Mouse (Mus musculus): ENCODE results near the gene Tnrc18. TPM values are rescaled to one million over a fixed set of nuclear protein-coding genes. Genes with fewer than 3 reads are reported as not detected.
A peak's percentile ranks its signal among the peaks of the same experiment; 100 is the strongest.

Gene Tnrc18
- polyA plus RNA-seq, 1 experiment from 2014 or later, result 8.9 TPM

- peak overlapping the region; percentile 63 for H3K4me3 ChIP-seq
- H3K4me2 ChIP-seq, result peak overlapping the region; percentile 79
- no peak for ATAC-seq
- H3K4me1 ChIP-seq, result peaks cover 71% of the 10 kb centered on the region
- H3K36me3 ChIP-seq, result no peaks in the 10 kb centered on the region
- peak overlapping the region; percentile 75 for H3K9ac ChIP-seq
- H3K27ac ChIP-seq, result 0 out of 2 replicates have a peak overlapping the region, but pooled peaks have one; percentile 8
- H3K9me3 ChIP-seq (replicated peaks), result no peaks in the 10 kb centered on the region
- 6% methylated on average over 23 of the region's 23 CpGs for WGBS (ENCODE audit: insufficient replicate concordance)
- H3K27me3 ChIP-seq (replicated peaks), result peaks cover 98% of the 10 kb centered on the region
Measured at GRCm38 (mm10) chr5:142813722-142814111, 3.7 kb downstream of the Tnrc18 start.

- Histone ChIP-seq H3K36me3 (no peaks in the 10 kb centered on the region), H3K9ac (peak overlapping the region; percentile 75), H3K27me3 (replicated peaks) (peaks cover 92% of the 10 kb centered on the region), H3K4me2 (peak overlapping the region; percentile 79), H3K9me3 (replicated peaks) (no peaks in the 10 kb centered on the region), H3K4me1 (peaks cover 66% of the 10 kb centered on the region), H3K4me3 (peak overlapping the region; percentile 63), H3K27ac (0 out of 2 replicates have a peak overlapping the region, but pooled peaks have one; percentile 8)
- ATAC-seq, result no peak
- 19% methylated on average over 18 of the region's 18 CpGs for WGBS (ENCODE audit: insufficient replicate concordance)
Measured at GRCm38 (mm10) chr5:142812976-142813721, 4.3 kb downstream of the Tnrc18 start.

- no peak for ATAC-seq
- WGBS (ENCODE audit: insufficient replicate concordance), result 40% methylated on average over 8 of the region's 8 CpGs
Measured at GRCm38 (mm10) chr5:142812621-142812975, 4.9 kb downstream of the Tnrc18 start.

GRCm38 (mm10) chr5:142811870-142812443, 5.5 kb downstream of the Tnrc18 start:
- Histone ChIP-seq H3K27me3 (replicated peaks) (peaks cover 80% of the 10 kb centered on the region), H3K9ac (peak overlapping the region; percentile 27; the same call in 1 of the 2 replicates), H3K4me2 (no peak overlapping the region), H3K27ac (no peak overlapping the region), H3K9me3 (replicated peaks) (no peaks in the 10 kb centered on the region), H3K4me3 (no peak overlapping the region), H3K4me1 (peaks cover 56% of the 10 kb centered on the region), H3K36me3 (0 out of 2 replicates have a peak, but pooled peaks cover 10% of the 10 kb centered on the region)
- no peak for ATAC-seq
- 59% methylated on average over 8 of the region's 8 CpGs for WGBS (ENCODE audit: insufficient replicate concordance)

More at GRCm38 (mm10) chr5:142812621-142812975, 4.9 kb downstream of the Tnrc18 start:
- no peak overlapping the region for H3K9ac ChIP-seq
- H3K4me2 ChIP-seq, result peak overlapping the region; percentile 79
- H3K36me3 ChIP-seq, result 0 out of 2 replicates have a peak, but pooled peaks cover 4% of the 10 kb centered on the region
- H3K4me3 ChIP-seq, result no peak overlapping the region
- no peak overlapping the region for H3K27ac ChIP-seq
- peaks cover 87% of the 10 kb centered on the region for H3K27me3 ChIP-seq (replicated peaks)
- no peaks in the 10 kb centered on the region for H3K9me3 ChIP-seq (replicated peaks)
- peaks cover 61% of the 10 kb centered on the region for H3K4me1 ChIP-seq

- no peak overlapping the region for H3K4me3 ChIP-seq
- H3K4me2 ChIP-seq, result no peak overlapping the region; the same call in 1 of the 2 replicates
- peaks cover 46% of the 10 kb centered on the region for H3K4me1 ChIP-seq
- no peak for ATAC-seq
- no peak overlapping the region for H3K27ac ChIP-seq
- H3K9me3 ChIP-seq (replicated peaks), result no peaks in the 10 kb centered on the region
- peaks cover 70% of the 10 kb centered on the region for H3K27me3 ChIP-seq (replicated peaks)
- no peak overlapping the region for H3K9ac ChIP-seq
- 58% methylated on average over 20 of the region's 20 CpGs for WGBS (ENCODE audit: insufficient replicate concordance)
- H3K36me3 ChIP-seq, result 0 out of 2 replicates have a peak, but pooled peaks cover 13% of the 10 kb centered on the region
Measured at GRCm38 (mm10) chr5:142810710-142811599, 6.5 kb downstream of the Tnrc18 start.

GRCm38 (mm10) chr5:142807661-142808060, 9.8 kb downstream of the Tnrc18 start:
- no peak overlapping the region for H3K27ac ChIP-seq
- peaks cover 37% of the 10 kb centered on the region for H3K27me3 ChIP-seq (replicated peaks)
- H3K9ac ChIP-seq, result no peak overlapping the region
- H3K4me2 ChIP-seq, result no peak overlapping the region
- peaks cover 43% of the 10 kb centered on the region for H3K4me1 ChIP-seq
- no peaks in the 10 kb centered on the region for H3K9me3 ChIP-seq (replicated peaks)
- H3K36me3 ChIP-seq, result 0 out of 2 replicates have a peak, but pooled peaks cover 13% of the 10 kb centered on the region
- no peak for ATAC-seq
- 81% methylated on average over 7 of the region's 7 CpGs for WGBS (ENCODE audit: insufficient replicate concordance)
- no peak overlapping the region for H3K4me3 ChIP-seq

GRCm38 (mm10) chr5:142803746-142804145, 13.7 kb downstream of the Tnrc18 start:
- H3K27me3 ChIP-seq (replicated peaks), result no peaks in the 10 kb centered on the region
- no peaks in the 10 kb centered on the region for H3K9me3 ChIP-seq (replicated peaks)
- H3K27ac ChIP-seq, result 0 out of 2 replicates have a peak overlapping the region, but pooled peaks have one; percentile 83
- peaks cover 61% of the 10 kb centered on the region for H3K4me1 ChIP-seq
- WGBS (ENCODE audit: insufficient replicate concordance), result 82% methylated on average over 1 of the region's 1 CpGs
- no peak overlapping the region for H3K4me3 ChIP-seq
- H3K4me2 ChIP-seq, result no peak overlapping the region
- H3K36me3 ChIP-seq, result 0 out of 2 replicates have a peak, but pooled peaks cover 13% of the 10 kb centered on the region
- ATAC-seq, result no peak
- no peak overlapping the region for H3K9ac ChIP-seq

GRCm38 (mm10) chr5:142802884-142803283, 14.6 kb downstream of the Tnrc18 start:
- H3K27ac ChIP-seq, result peak overlapping the region; percentile 83
- peak overlapping the region; percentile 56; the same call in 1 of the 2 replicates for H3K9ac ChIP-seq
- H3K4me3 ChIP-seq, result peak overlapping the region; percentile 23; the same call in 1 of the 2 replicates
- ATAC-seq, result peak; percentile 60
- peaks cover 66% of the 10 kb centered on the region for H3K4me1 ChIP-seq
- 0 out of 2 replicates have a peak, but pooled peaks cover 12% of the 10 kb centered on the region for H3K36me3 ChIP-seq
- no peaks in the 10 kb centered on the region for H3K27me3 ChIP-seq (replicated peaks)
- no peaks in the 10 kb centered on the region for H3K9me3 ChIP-seq (replicated peaks)
- WGBS (ENCODE audit: insufficient replicate concordance), result 68% methylated on average over 4 of the region's 4 CpGs
- peak overlapping the region; percentile 71 for H3K4me2 ChIP-seq

- Histone ChIP-seq H3K4me3 (peak overlapping the region; percentile 23), H3K27me3 (replicated peaks) (no peaks in the 10 kb centered on the region), H3K4me2 (peak overlapping the region; percentile 71), H3K4me1 (peaks cover 70% of the 10 kb centered on the region), H3K9ac (peak overlapping the region; percentile 56), H3K27ac (peak overlapping the region; percentile 83), H3K36me3 (0 out of 2 replicates have a peak, but pooled peaks cover 3% of the 10 kb centered on the region), H3K9me3 (replicated peaks) (no peaks in the 10 kb centered on the region)
- ATAC-seq, result peak; percentile 88
- 23% methylated on average over 2 of the region's 2 CpGs for WGBS (ENCODE audit: insufficient replicate concordance)
Measured at GRCm38 (mm10) chr5:142801977-142802376, 15.5 kb downstream of the Tnrc18 start.

- H3K4me2 ChIP-seq, result peak overlapping the region; percentile 71
- no peaks in the 10 kb centered on the region for H3K9me3 ChIP-seq (replicated peaks)
- ATAC-seq, result no peak
- WGBS (ENCODE audit: insufficient replicate concordance), result 20% methylated on average over 6 of the region's 6 CpGs
- H3K9ac ChIP-seq, result peak overlapping the region; percentile 66
- H3K36me3 ChIP-seq, result no peaks in the 10 kb centered on the region
- peak overlapping the region; percentile 50 for H3K4me3 ChIP-seq
- H3K4me1 ChIP-seq, result peaks cover 80% of the 10 kb centered on the region
- H3K27ac ChIP-seq, result peak overlapping the region; percentile 83
- no peaks in the 10 kb centered on the region for H3K27me3 ChIP-seq (replicated peaks)
Measured at GRCm38 (mm10) chr5:142800656-142801055, 16.8 kb downstream of the Tnrc18 start.

GRCm38 (mm10) chr5:142800198-142800597, 17.3 kb downstream of the Tnrc18 start:
- ATAC-seq, result peak; percentile 68
- H3K27ac ChIP-seq, result peak overlapping the region; percentile 83
- H3K9ac ChIP-seq, result peak overlapping the region; percentile 66

More at GRCm38 (mm10) chr5:142800198-142800597, 17.3 kb downstream of the Tnrc18 start:
- Histone ChIP-seq H3K9me3 (replicated peaks) (no peaks in the 10 kb centered on the region), H3K27me3 (replicated peaks) (no peaks in the 10 kb centered on the region), H3K4me3 (peak overlapping the region; percentile 50), H3K4me1 (peaks cover 85% of the 10 kb centered on the region), H3K4me2 (peak overlapping the region; percentile 71), H3K36me3 (no peaks in the 10 kb centered on the region)
- 9% methylated on average over 8 of the region's 8 CpGs for WGBS (ENCODE audit: insufficient replicate concordance)
